Mouse (Mus musculus) olfactory bulb, adult 2 months (tissue): ENCODE measurements around the gene Fam117a.

Experiments used
- CTCF ChIP-seq: fragments of 200-500 bp; IDR thresholded peaks from 2 replicates; pipeline ENCODE4 v1.5.1; 2012; ENCODE audit warnings: low read depth, mild to moderate bottlenecking, low read length, moderate library complexity; ENCODE audit not compliant: insufficient read depth
- POLR2A ChIP-seq: fragments of 200-500 bp; IDR thresholded peaks from 2 replicates; pipeline ENCODE4 v1.6.1; 2012; ENCODE audit warnings: mild to moderate bottlenecking, low read depth, low read length, moderate library complexity; ENCODE audit not compliant: insufficient read depth

DNA sequence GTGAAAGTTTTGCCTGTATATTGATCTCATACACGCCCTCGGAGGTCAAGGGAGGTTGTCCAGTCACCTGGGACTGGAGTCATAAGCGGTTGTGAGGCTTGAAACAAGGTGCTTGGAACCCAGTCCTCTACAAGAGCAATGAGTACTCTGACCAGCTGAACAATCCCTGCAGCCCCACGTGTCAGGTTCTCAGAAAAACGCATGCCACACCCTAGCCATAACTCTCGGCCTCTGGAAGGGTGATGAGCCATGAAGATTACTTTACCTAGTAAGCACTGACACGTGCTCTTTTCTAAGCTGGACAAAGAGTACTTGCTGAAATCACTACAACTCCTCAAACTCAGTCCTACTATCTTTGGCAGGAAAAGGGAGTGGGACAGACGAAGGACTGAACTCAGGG is 29.3 kb upstream of the Fam117a start:
- TF ChIP-seq POLR2A = no peak
- TF ChIP-seq CTCF = no peak
